Mouse (Mus musculus) cerebellum, adult 9-10 months (tissue): ENCODE measurements around the gene Ptbp1.
A peak's percentile ranks its signal among the peaks of the same experiment; 100 is the strongest.

Source experiments
- DNase-seq: peaks from one replicate; pipeline ENCODE4 v3.0.0; 2022

Ptbp1 gene

GRCm38 (mm10) chr10:79853860-79854795, at the start of gene Ptbp1:
Gene Ptbp1 (plus strand): TSS chr10:79854427.
- DNase-seq: peak; percentile 99

- no peak for DNase-seq
Observed at GRCm38 (mm10) chr10:79805636-79806035, 48.6 kb upstream of the Ptbp1 start.

GRCm38 (mm10) chr10:79806331-79806730, 47.9 kb upstream of the Ptbp1 start:
- DNase-seq: no peak

- peak; percentile 29 for DNase-seq
Observed at GRCm38 (mm10) chr10:79806972-79807371, 47.3 kb upstream of the Ptbp1 start.

GRCm38 (mm10) chr10:79807826-79808225, 46.4 kb upstream of the Ptbp1 start:
- peak; percentile 65 for DNase-seq

GRCm38 (mm10) chr10:79808728-79809127, 45.5 kb upstream of the Ptbp1 start:
- DNase-seq: no peak

- DNase-seq: peak; percentile 89
Observed at GRCm38 (mm10) chr10:79811736-79812637, 42.2 kb upstream of the Ptbp1 start.

- no peak for DNase-seq
Observed at GRCm38 (mm10) chr10:79814271-79814842, 39.9 kb upstream of the Ptbp1 start.

GRCm38 (mm10) chr10:79815671-79816494, 38.3 kb upstream of the Ptbp1 start:
- DNase-seq: no peak

- DNase-seq: no peak
Observed at GRCm38 (mm10) chr10:79817111-79817510, 37.1 kb upstream of the Ptbp1 start.

- DNase-seq: no peak
Observed at GRCm38 (mm10) chr10:79818225-79818624, 36.0 kb upstream of the Ptbp1 start.

- no peak for DNase-seq
Observed at GRCm38 (mm10) chr10:79819606-79820005, 34.6 kb upstream of the Ptbp1 start.

GRCm38 (mm10) chr10:79820277-79820676, 34.0 kb upstream of the Ptbp1 start:
- no peak for DNase-seq

GRCm38 (mm10) chr10:79820782-79821181, 33.4 kb upstream of the Ptbp1 start, which contains the start of gene Misp:
Gene Misp (plus strand): TSS chr10:79820989.
- DNase-seq: no peak

- no peak for DNase-seq
Observed at GRCm38 (mm10) chr10:79821731-79822130, 32.5 kb upstream of the Ptbp1 start.

- no peak for DNase-seq
Observed at GRCm38 (mm10) chr10:79822372-79822771, 31.9 kb upstream of the Ptbp1 start.

- no peak for DNase-seq
Observed at GRCm38 (mm10) chr10:79823011-79823410, 31.2 kb upstream of the Ptbp1 start.

- no peak for DNase-seq
Observed at GRCm38 (mm10) chr10:79824413-79824812, 29.8 kb upstream of the Ptbp1 start.

- DNase-seq: no peak
Observed at GRCm38 (mm10) chr10:79831583-79831982, 22.6 kb upstream of the Ptbp1 start.

- DNase-seq: no peak
Observed at GRCm38 (mm10) chr10:79832026-79832785, 22.0 kb upstream of the Ptbp1 start.

- no peak for DNase-seq
Observed at GRCm38 (mm10) chr10:79832786-79833181, 21.4 kb upstream of the Ptbp1 start.
